Mouse (Mus musculus): ENCODE measurements at regions not wholly inside any gene's neighbourhood (a gene's known extent, or its start where the extent isn't known, plus 50 kb on each side); places are given as distances from the start of the nearest gene placed in this dataset.
"Not testable (repeated sequence)": the region's sequence is repeated elsewhere in the genome, so short reads cannot be mapped to it uniquely, and the experiment has no call there.

DNA sequence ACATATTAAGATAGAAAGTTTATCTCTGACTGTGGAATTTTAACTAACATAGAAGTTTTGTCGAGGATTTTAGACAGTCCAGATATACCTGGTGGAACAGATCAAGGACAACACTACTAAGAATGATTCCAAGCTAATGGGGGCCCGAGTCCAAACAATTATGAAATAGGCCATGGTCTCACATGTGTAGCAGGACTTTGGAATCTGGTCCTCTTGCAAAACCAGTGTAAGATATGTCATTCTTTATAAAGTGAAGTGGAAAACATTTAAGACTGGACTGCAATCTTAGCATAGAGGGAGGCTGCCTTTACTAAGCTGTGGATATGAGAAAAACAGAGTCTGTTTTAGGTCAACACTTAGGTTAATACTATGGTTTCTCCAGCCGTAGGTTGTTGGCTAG, 311.2 kb downstream of the Ets1 start:
- DNase-seq: no peak

DNA sequence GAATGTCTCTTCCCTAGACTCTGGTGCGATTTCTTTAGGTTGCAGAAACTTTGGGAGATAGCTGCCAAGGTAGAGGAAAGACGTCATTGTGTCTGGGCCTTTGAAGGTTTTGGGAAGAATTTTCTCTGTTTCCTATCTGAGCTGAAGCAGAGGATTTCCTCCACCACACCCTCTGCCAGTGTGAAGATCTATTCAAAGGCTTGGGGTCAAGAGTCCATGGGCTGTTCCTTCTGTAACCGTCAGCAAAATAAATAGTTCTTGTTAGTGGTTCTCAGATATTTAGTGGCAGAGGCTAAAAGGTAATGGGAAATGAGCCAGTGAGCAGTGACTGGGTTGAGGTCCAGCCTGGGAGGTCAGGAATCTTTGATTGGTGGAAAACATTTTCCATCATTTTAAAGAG, 313.0 kb downstream of the Ets1 start:
- peak; percentile 78 for DNase-seq

- no peak for DNase-seq
These were observed 322.7 kb downstream of the Ets1 start for GRCm38 (mm10) chr9:32958716-32959115.

GRCm38 (mm10) chr9:32959468-32959867, 323.4 kb downstream of the Ets1 start:
- DNase-seq: not testable (repeated sequence)

DNA sequence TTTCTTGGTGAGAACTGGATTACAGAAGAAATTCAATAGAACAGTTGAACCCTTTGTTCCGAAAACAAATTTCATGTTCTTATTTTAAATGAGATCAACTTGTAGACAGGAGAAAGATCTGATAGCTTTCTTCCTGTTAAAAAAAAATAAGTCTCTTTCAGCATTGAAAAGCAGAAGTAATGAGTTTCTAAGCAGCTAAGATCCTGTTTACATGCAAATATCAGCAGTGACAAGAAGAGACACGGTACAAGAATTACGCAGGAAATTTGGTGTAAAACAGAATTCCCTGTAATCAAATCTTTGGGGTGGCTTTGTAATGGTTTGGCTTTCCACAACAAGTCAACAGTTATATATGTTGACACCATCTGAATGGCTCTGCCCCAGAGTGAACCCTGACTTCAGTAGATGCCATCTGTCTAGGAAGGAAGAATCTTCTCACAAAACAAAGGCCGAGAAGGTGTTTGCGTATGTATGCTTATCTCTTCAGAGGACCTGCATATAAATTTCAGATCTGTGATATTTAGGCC, 326.7 kb downstream of the Ets1 start:
- DNase-seq: no peak

DNA sequence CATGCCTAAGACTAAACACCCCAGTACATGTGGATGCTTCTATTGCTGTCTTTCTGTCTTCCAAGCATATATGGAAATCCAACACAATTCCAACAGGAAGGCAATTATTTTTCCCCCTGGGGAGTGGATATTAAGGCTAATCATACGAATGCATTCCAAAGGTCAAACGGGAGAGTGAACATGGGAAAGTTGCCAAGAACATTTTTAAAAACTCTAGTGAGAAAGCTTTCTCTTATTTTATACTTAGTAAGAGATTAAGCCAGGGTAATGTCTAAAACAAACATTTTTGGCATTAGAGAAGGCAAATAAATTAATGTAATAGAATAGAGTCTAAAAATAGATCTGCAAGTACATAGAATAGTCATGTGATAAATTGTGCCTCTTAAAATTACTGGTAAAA, 332.4 kb downstream of the Ets1 start:
- no peak for DNase-seq

- no peak for DNase-seq
These were observed 335.4 kb downstream of the Ets1 start for GRCm38 (mm10) chr9:32971421-32971820.

DNA sequence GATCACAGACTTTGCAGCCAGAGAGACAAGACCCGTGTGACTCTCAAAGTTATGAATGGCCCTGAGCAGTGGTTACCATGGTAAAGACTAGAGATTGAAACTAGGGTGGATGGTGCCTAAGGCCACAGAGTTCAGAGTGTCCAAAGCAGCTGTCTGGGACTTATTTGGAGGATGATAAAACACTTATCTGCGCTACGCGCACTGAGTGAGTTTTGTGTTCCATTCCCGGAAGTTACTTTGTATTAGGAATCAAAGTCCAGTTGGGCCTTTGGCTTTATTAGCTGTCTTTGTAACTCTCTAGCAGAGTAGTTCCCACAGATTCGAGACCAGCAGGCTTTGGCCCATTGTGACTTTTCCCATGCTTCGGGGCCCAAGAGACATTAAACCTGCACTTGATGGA, 335.9 kb downstream of the Ets1 start:
- DNase-seq: no peak

GRCm38 (mm10) chr9:32972431-32973052, 336.5 kb downstream of the Ets1 start:
- DNase-seq: no peak

DNA sequence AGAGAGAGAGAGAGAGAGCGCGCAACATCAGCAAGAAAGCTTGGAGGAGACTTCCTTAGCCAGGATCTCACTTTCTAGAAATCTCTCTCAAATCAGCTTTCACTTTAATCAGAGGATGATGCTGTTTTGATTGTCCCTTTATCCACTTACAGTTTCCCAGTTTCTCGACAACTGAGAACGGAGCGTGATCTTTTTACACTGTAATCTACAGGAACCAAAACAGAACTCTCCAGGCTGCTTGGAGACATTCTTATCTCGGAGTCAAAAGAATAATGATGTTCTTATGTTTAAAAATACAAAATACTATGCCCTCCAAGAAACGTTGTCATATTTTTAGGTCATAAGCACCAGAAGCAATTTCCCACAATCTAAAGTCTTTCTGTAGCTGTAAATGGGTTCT, 341.7 kb downstream of the Ets1 start:
- no peak for DNase-seq

DNA sequence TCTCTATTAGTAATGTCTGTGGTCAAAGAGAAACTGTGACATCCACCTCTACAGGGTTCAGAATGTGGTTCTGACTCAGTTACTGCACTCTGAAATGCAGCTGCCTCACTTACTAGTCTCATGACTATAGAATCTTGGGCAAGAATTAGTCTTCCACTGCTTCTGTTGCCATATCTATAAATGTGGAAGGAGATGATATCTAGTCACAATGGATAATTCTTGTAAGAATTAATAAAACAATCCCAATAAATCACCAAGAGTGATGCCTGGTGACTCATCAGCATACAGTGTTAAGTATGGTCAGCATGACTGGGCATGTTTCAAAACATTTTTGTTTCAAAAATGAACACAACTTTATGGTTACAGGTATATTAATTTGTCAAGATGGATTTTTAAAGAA, 344.8 kb downstream of the Ets1 start:
- no peak for DNase-seq

GRCm38 (mm10) chr9:32983182-32983581, 347.2 kb downstream of the Ets1 start:
- no peak for DNase-seq

GRCm38 (mm10) chr9:32986836-32987673, 351.0 kb downstream of the Ets1 start:
- peak; percentile 12 for DNase-seq

GRCm38 (mm10) chr9:32989006-32989405, 353.0 kb downstream of the Ets1 start:
- DNase-seq: no peak

DNA sequence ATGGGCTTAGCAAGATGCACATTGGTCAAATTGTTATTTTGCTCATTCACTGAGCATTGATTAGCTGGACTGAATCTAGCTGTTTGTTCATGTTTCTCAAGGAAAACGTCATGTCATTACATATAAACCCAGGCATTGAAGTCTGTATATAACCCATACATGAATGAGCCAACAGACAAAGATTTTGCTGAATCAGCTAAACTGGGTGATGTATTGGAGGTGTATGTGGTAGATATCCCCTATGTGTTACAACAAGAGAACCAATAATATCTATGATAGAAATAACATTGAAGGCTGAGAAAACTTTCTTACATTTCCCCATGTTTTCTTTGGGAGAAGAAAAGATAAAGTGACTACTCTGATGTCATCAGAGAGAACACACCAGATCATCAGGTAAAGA, 362.3 kb downstream of the Ets1 start:
- DNase-seq: no peak

GRCm38 (mm10) chr9:33000691-33001164, 364.7 kb downstream of the Ets1 start:
- peak; percentile 6 for DNase-seq

GRCm38 (mm10) chr9:33001165-33001949, 365.3 kb downstream of the Ets1 start:
- no peak for DNase-seq

DNA sequence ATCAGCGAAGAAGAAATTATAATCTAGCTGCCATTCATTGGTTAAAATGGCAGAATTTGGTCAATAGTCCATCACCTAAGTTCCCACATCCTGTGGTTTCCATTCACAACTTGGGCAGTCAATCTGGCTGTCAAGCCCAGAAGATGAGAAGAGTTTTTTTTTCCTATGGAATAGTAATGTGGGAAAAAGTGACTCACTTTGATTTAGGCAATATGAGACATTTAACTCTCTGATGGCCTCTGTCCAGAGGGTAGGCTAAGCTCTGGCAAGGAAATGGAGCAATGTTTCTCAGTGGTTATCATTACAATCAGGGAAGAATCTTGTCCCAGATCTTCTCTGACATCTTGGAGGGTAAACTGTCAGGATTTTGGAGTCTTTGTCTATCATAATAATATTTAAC, 367.9 kb downstream of the Ets1 start:
- DNase-seq: no peak

DNA sequence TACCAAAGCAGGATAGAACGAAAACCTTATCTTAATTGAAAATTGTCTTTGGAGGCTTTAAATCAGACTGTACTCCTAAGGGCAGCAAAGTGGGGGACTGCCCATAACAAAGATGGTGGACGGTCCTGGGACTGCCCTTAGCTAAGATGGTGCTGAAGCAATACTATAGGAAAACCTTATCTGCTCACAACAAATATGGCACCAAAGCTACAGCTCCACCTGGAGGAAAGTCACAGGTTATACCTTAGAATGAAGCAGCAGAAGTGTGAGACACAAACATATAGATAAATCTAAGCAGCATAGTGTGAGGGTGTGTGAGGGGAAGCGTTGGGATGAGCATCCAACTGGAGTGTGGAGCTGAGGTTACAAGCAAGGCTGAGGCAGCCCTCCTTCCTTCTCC, 368.5 kb downstream of the Ets1 start:
- DNase-seq: no peak

- DNase-seq: peak; percentile 34
These were observed 371.5 kb downstream of the Ets1 start for GRCm38 (mm10) chr9:33007456-33008063.

DNA sequence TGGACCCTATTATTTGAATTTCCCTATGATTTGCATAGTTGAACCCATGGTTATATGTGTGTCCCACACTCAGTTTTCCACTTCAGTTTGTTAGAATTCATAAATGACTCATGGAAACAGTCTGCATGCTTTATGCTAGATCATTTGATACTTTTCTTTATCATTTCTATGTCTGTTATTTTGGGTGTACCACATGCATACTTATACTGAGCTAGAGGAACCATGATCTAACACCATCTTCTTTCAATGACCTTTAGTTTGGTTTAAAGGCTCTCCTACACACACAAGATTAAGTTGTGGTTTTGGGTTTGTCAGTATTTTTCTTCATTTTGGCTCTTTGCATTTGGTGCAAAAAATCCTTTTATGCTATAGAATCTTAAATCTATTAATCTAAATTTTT, 375.2 kb downstream of the Ets1 start:
- no peak for DNase-seq

DNA sequence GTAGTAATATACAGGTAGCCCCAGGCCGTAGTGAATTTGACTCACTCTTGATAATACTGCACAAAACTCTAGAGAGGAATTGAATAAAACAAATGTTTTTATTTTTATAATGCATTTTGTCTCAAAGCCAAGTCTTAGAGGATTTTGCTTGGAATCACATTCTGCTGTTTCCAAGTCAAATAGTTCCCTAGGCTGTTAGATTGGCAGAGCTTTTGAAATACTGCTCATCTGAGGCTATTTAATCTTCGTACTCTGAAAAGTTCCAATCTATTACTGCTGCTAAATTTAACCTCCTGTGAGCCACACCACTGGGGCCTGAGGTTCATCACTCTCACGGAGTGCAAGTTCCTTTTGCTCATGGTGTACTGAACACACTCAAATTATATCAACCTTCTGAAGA, 399.4 kb downstream of the Ets1 start:
- no peak for DNase-seq

- peak; percentile 15 for DNase-seq
These were observed 403.3 kb downstream of the Ets1 start for GRCm38 (mm10) chr9:33039221-33039790.

Data from kidney, adult 11 months (tissue).